Mouse (Mus musculus) MEL (cell line): ENCODE measurements around the gene Nisch. TPM values are rescaled to one million over a fixed set of nuclear protein-coding genes. Genes with fewer than 3 reads are reported as not detected.

ENCODE experiments used
- DNase-seq: peaks from one replicate; pipeline ENCODE4 v3.0.0; 2011; ENCODE audit warnings: low read depth, low spot score
- H3K27ac ChIP-seq: 2 replicates; pipeline ENCODE4 v1.5.1; 2012; ENCODE audit warnings: low read depth, mild to moderate bottlenecking, control low read depth, low read length, moderate library complexity; ENCODE audit not compliant: control insufficient read depth
- H3K27me3 ChIP-seq, 2 experiments: fragments of 150-350 bp in 1 of 2; sonication (generic) in 1 of 2; 2 replicates each; pipeline ENCODE4 v1.6.1; 2012; ENCODE audit warnings: low read length in 2 of 2, mild to moderate bottlenecking in 2 of 2, improper control_type of control experiment in 1 of 2, moderate library complexity in 1 of 2; ENCODE audit not compliant: insufficient read depth in 2 of 2, control insufficient read depth in 1 of 2
- H3K36me3 ChIP-seq, 2 experiments: 2 replicates each; pipeline ENCODE4 v1.6.1; 2012 to 2014; ENCODE audit warnings: low read length in 2 of 2, improper control_type of control experiment in 1 of 2, inconsistent platforms in 1 of 2, mild to moderate bottlenecking in 1 of 2; ENCODE audit not compliant: insufficient read depth in 2 of 2, control insufficient read depth in 1 of 2
- H3K4me1 ChIP-seq, 2 experiments: fragments of 150-350 bp in 1 of 2; sonication (generic) in 1 of 2; 2 replicates each; pipeline ENCODE4 v1.6.1; 2012; ENCODE audit warnings: low read length in 2 of 2, improper control_type of control experiment in 1 of 2, mild to moderate bottlenecking in 1 of 2; ENCODE audit not compliant: insufficient read depth in 2 of 2, control insufficient read depth in 1 of 2
- H3K4me3 ChIP-seq, 2 experiments: fragments of 150-350 bp in 1 of 2; sonication (generic) in 1 of 2; 2 replicates each; pipeline ENCODE4 v1.5.1; 2012; ENCODE audit warnings: low read depth in 2 of 2, low read length in 2 of 2, mild to moderate bottlenecking in 2 of 2, moderate library complexity in 2 of 2, control low read depth in 1 of 2, improper control_type of control experiment in 1 of 2; ENCODE audit not compliant: control insufficient read depth in 1 of 2, insufficient read depth in 1 of 2
- H3K79me2 ChIP-seq: 2 replicates; pipeline ENCODE4 v1.6.1; 2012; ENCODE audit warnings: mild to moderate bottlenecking, low read length, moderate library complexity; ENCODE audit not compliant: control insufficient read depth, poor library complexity, insufficient read depth
- H3K9ac ChIP-seq: 2 replicates; pipeline ENCODE4 v1.6.1; 2012; ENCODE audit warnings: low read depth, mild to moderate bottlenecking, control low read depth, low read length, moderate library complexity; ENCODE audit not compliant: control insufficient read depth, poor library complexity, severe bottlenecking
- H3K9me3 ChIP-seq: fragments of 150-350 bp; sonication (generic); replicated peaks from 2 replicates; pipeline ENCODE4 v1.6.1; 2012; ENCODE audit warnings: mild to moderate bottlenecking, low read length, improper control_type of control experiment, moderate library complexity; ENCODE audit not compliant: insufficient read depth
- BHLHE40 ChIP-seq: IDR thresholded peaks from 2 replicates; pipeline ENCODE4 v1.6.1; 2012; ENCODE audit warnings: low read depth, mild to moderate bottlenecking, inconsistent platforms, low read length, improper control_type of control experiment, borderline replicate concordance
- CHD2 ChIP-seq: IDR thresholded peaks from 2 replicates; pipeline ENCODE4 v1.6.1; 2011; ENCODE audit warnings: low read length, improper control_type of control experiment
- CTCF ChIP-seq, 3 experiments: IDR thresholded peaks in 2 of 3; conservative IDR thresholded peaks in 1 of 3; 2 replicates each; pipeline ENCODE4 v1.5.1; 2011 to 2012; ENCODE audit warnings: low read length in 3 of 3, low read depth in 2 of 3, mild to moderate bottlenecking in 2 of 3, improper control_type of control experiment in 1 of 3, inconsistent platforms in 1 of 3, mixed read lengths in 1 of 3, moderate library complexity in 1 of 3; ENCODE audit not compliant: control insufficient read depth in 1 of 3, insufficient read depth in 1 of 3, poor library complexity in 1 of 3, severe bottlenecking in 1 of 3
- ELF1 ChIP-seq: IDR thresholded peaks from 2 replicates; pipeline ENCODE4 v1.6.1; 2014; ENCODE audit warnings: low read depth, mild to moderate bottlenecking, inconsistent platforms, low read length, improper control_type of control experiment, moderate library complexity
- HCFC1 ChIP-seq: IDR thresholded peaks from 2 replicates; pipeline ENCODE4 v1.6.1; 2012; ENCODE audit warnings: low read depth, mild to moderate bottlenecking, inconsistent platforms, low read length, improper control_type of control experiment, moderate library complexity
- JUND ChIP-seq: IDR thresholded peaks from 2 replicates; pipeline ENCODE4 v1.6.1; 2011; ENCODE audit warnings: low read depth, mild to moderate bottlenecking, improper control_type of control experiment, low read length
- MAZ ChIP-seq: IDR thresholded peaks from 2 replicates; pipeline ENCODE4 v1.6.1; 2012; ENCODE audit warnings: low read depth, mild to moderate bottlenecking, inconsistent platforms, low read length, improper control_type of control experiment
- MXI1 ChIP-seq: IDR thresholded peaks from 2 replicates; pipeline ENCODE4 v1.6.1; 2011; ENCODE audit warnings: mild to moderate bottlenecking, low read depth, low read length, improper control_type of control experiment
- MYC ChIP-seq: IDR thresholded peaks from 2 replicates; pipeline ENCODE4 v1.6.1; 2011; ENCODE audit warnings: low read depth, mild to moderate bottlenecking, low read length, improper control_type of control experiment, moderate library complexity
- NELFE ChIP-seq: IDR thresholded peaks from 2 replicates; pipeline ENCODE4 v1.6.1; 2011; ENCODE audit warnings: low read depth, low read length, improper control_type of control experiment
- POLR2A ChIP-seq, 2 experiments: IDR thresholded peaks; 2 replicates each; pipeline ENCODE4 v1.6.1; 2011 to 2012; ENCODE audit warnings: low read length in 2 of 2, mild to moderate bottlenecking in 2 of 2, control low read depth in 1 of 2, improper control_type of control experiment in 1 of 2, low read depth in 1 of 2, moderate library complexity in 1 of 2; ENCODE audit not compliant: control insufficient read depth in 1 of 2, insufficient read depth in 1 of 2, poor library complexity in 1 of 2
- SMC3 ChIP-seq: IDR thresholded peaks from 2 replicates; pipeline ENCODE4 v1.6.1; 2011; ENCODE audit warnings: low read depth, low read length, improper control_type of control experiment
- TCF12 ChIP-seq: IDR thresholded peaks from 2 replicates; pipeline ENCODE4 v1.6.1; 2014; ENCODE audit warnings: low read depth, mild to moderate bottlenecking, inconsistent platforms, low read length, improper control_type of control experiment, moderate library complexity
- USF1 ChIP-seq: IDR thresholded peaks from 2 replicates; pipeline ENCODE4 v1.6.1; 2014; ENCODE audit warnings: low read depth, mild to moderate bottlenecking, inconsistent platforms, low read length, improper control_type of control experiment, moderate library complexity
- polyA plus RNA-seq, 2 experiments: library from polyadenylated mRNA; stranded (reverse) in 1 of 2; unstranded in 1 of 2; fragments of >175 nt in 1 of 2; fragments of >200 nt in 1 of 2; gene quantifications; 2 replicates each; pipeline versions ENCODE4 v1.2.1 to v1.2.4; 2012; ENCODE audit warnings: low replicate concordance in 2 of 2, low read depth in 1 of 2; ENCODE audit not compliant: insufficient read length in 2 of 2, insufficient read depth in 1 of 2, missing spikeins in 1 of 2
- total RNA-seq: library from RNA; depleted of rRNA; stranded (reverse); fragments of 300-350 nt; gene quantifications from 2 replicates; pipeline ENCODE4 v1.2.3, GENCODE M21; 2012

The Nisch gene
- total and polyA plus RNA-seq, 3 experiments: 53.0 to 154 TPM; not detected in 1

- Histone ChIP-seq H3K79me2 (no peaks in the 10 kb centered on the region), H3K4me1 (no peaks in the 10 kb centered on the region), H3K9me3 (no peaks in the 10 kb centered on the region), H3K27me3 (peaks cover 4 to 7% of the 10 kb centered on the region in 2 experiments; a peak in 3 of 4 replicates), H3K27ac (no peak overlapping the region), H3K9ac (no peak overlapping the region), H3K4me3 (no peak overlapping the region), H3K36me3 (no peaks in the 10 kb centered on the region)
- DNase-seq: no peak
- TF ChIP-seq MXI1: no peak
- no peak for TF ChIP-seq JUND
- no peak for TF ChIP-seq SMC3
- TF ChIP-seq MAZ: no peak
- TF ChIP-seq MYC: no peak
- no peak for TF ChIP-seq USF1
- TF ChIP-seq ELF1: no peak
- TF ChIP-seq NELFE: no peak
- no peak for TF ChIP-seq TCF12
- no peak for TF ChIP-seq CHD2
- TF ChIP-seq BHLHE40: no peak
Observed at GRCm38 (mm10) chr14:31226978-31227377, 10.2 kb upstream of the Nisch start.

GRCm38 (mm10) chr14:31217666-31218065 is 920 bp upstream of the Nisch start, which contains the start of gene Sema3g:
Gene Sema3g, plus strand, starts transcription at chr14:31217860.
- TF ChIP-seq HCFC1 (no peak), CTCF (IDR thresholded peaks at IDR 0.05 in 2 of 3, conservative IDR thresholded peaks at IDR 0.05 in 1 of 3; ENCODE audit: control insufficient read depth in 1 of 3, insufficient read depth in 1 of 3, low read depth in 2 of 3, low read length in 3 of 3, poor library complexity in 1 of 3, severe bottlenecking in 1 of 3) (peak in 2 of 3 experiments; percentile 26 to 33; a peak in 4 of 6 replicates), POLR2A (IDR thresholded peaks at IDR 0.05; ENCODE audit: control insufficient read depth in 1 of 2, insufficient read depth in 1 of 2, low read depth in 1 of 2, low read length in 2 of 2, poor library complexity in 1 of 2) (no peak)
- DNase-seq: peak; percentile 65
- no peak within 1 kb of the TSS for H3K27ac ChIP-seq
- no peak within 1 kb of the TSS for H3K4me3 ChIP-seq
- H3K36me3 ChIP-seq: no peaks in the 10 kb centered on the region
- H3K4me1 ChIP-seq: peaks cover 0 to 2% of the 10 kb centered on the region in 2 experiments; a peak in 1 of 4 replicates
- H3K9ac ChIP-seq: no peak within 1 kb of the TSS; the same call in 1 of the 2 replicates
- H3K27me3 ChIP-seq: peaks cover 0 to 5% of the 10 kb centered on the region in 2 experiments; a peak in 2 of 4 replicates
- H3K9me3 ChIP-seq: no peaks in the 10 kb centered on the region
- no peaks in the 10 kb centered on the region for H3K79me2 ChIP-seq
